Mouse (Mus musculus) adrenal gland, postnatal 10 days (tissue): ENCODE results near the gene Nap1l4. TPM values are rescaled to one million over a fixed set of nuclear protein-coding genes. Genes with fewer than 3 reads are reported as not detected.

Experiments
- DNase-seq: peaks from one replicate; pipeline ENCODE4 v3.0.0; 2021; ENCODE audit warnings: mixed read lengths
- total RNA-seq, 2 experiments: library from RNA; stranded (reverse); gene quantifications; 2 replicates each; pipeline ENCODE4 v1.2.3; 2021

The Nap1l4 gene
- total RNA-seq, 2 experiments from 2014 or later: 135 to 153 TPM

GRCm38 (mm10) chr7:143519333-143519732, 29.6 kb downstream of the Nap1l4 start:
- DNase-seq: no peak

GRCm38 (mm10) chr7:143514416-143514768, 34.5 kb downstream of the Nap1l4 start:
- DNase-seq: no peak

GRCm38 (mm10) chr7:143513763-143514415, 35.0 kb downstream of the Nap1l4 start:
- DNase-seq: no peak

GRCm38 (mm10) chr7:143511335-143511712, 37.6 kb downstream of the Nap1l4 start:
- DNase-seq: no peak

- no peak for DNase-seq
These were observed 38.1 kb downstream of the Nap1l4 start for GRCm38 (mm10) chr7:143510593-143511334.

GRCm38 (mm10) chr7:143509566-143509965, 39.3 kb downstream of the Nap1l4 start:
- no peak for DNase-seq

GRCm38 (mm10) chr7:143506675-143507074, 42.2 kb downstream of the Nap1l4 start:
- peak; percentile 79 for DNase-seq

- no peak for DNase-seq
These were observed 42.6 kb downstream of the Nap1l4 start for GRCm38 (mm10) chr7:143506271-143506670.

- DNase-seq: peak; percentile 91
These were observed 43.1 kb downstream of the Nap1l4 start for GRCm38 (mm10) chr7:143505823-143506222.

- DNase-seq: no peak
These were observed 43.5 kb downstream of the Nap1l4 start for GRCm38 (mm10) chr7:143505411-143505810.

- no peak for DNase-seq
These were observed 45.0 kb downstream of the Nap1l4 start for GRCm38 (mm10) chr7:143503926-143504325.

- DNase-seq: peak; percentile 37
These were observed 46.3 kb downstream of the Nap1l4 start, which contains the start of gene Phlda2 for GRCm38 (mm10) chr7:143502418-143503200. Gene Phlda2 (minus strand): TSS chr7:143503150.

- DNase-seq: peak; percentile 68
These were observed 47.1 kb downstream of the Nap1l4 start for GRCm38 (mm10) chr7:143501643-143502417.

GRCm38 (mm10) chr7:143500912-143501311, 48.0 kb downstream of the Nap1l4 start:
- no peak for DNase-seq

GRCm38 (mm10) chr7:143498584-143498983, 50.3 kb downstream of the Nap1l4 start:
- DNase-seq: no peak

- no peak for DNase-seq
These were observed 53.6 kb downstream of the Nap1l4 start for GRCm38 (mm10) chr7:143495104-143495961.

- no peak for DNase-seq
These were observed 55.2 kb downstream of the Nap1l4 start for GRCm38 (mm10) chr7:143493616-143494126.

GRCm38 (mm10) chr7:143489735-143490134, 59.2 kb downstream of the Nap1l4 start:
- no peak for DNase-seq

GRCm38 (mm10) chr7:143482541-143482940, 66.4 kb downstream of the Nap1l4 start:
- DNase-seq: no peak

GRCm38 (mm10) chr7:143481806-143482387, 67.0 kb downstream of the Nap1l4 start:
- no peak for DNase-seq

GRCm38 (mm10) chr7:143480498-143480897, 68.4 kb downstream of the Nap1l4 start:
- DNase-seq: peak; percentile 87
